Mouse (Mus musculus) ovary, postnatal 10 days (tissue): ENCODE data around the gene Arfgap3.
"Not testable (repeated sequence)": the region's sequence is repeated elsewhere in the genome, so short reads cannot be mapped to it uniquely, and the experiment has no call there.

Source experiments
- DNase-seq: peaks from one replicate; pipeline ENCODE4 v3.0.0; 2022; ENCODE audit warnings: low spot score

Gene Arfgap3

GRCm38 (mm10) chr15:83349954-83350711 lies at the start of gene Arfgap3:
Gene Arfgap3 (minus strand): TSS chr15:83350247.
- peak; percentile 90 for DNase-seq

DNA sequence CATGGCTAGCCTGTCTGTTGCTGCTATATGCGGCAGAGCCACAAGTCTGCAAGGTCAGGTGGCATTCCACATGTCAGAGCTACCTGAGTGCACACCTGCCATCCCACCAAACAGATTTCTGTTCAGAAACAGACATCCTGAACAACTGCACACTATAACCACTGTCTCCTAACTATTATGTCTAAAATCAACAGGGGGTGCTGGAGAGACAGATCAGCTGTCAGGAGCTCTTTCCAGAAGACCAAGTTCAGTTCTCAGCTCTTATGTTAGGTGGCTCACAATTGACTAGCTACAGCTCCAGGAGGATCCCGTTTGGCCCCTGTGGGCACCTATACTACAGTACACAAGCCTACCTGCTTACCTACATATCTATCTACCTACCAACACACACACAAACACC lies 42.7 kb upstream of the Arfgap3 start:
- no peak for DNase-seq

DNA sequence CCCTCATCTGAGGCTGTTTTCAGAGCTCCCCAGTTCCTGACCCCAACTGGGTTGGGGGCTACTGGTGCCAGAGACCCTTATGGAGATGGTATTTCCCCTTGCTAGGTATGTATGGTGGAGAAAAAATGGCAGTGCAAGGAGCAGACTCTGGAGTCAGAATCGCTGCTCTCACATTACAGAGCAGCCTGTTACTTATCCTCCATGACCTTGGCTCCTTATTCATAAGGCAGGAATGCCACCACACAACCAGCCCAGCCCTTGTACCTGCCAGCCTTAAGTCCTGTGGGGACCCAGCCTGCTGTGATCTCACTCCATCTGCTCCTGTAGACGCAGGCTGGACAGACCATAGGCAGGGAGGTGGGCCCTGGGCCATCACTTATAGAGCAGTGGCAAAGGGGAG lies 37.9 kb upstream of the Arfgap3 start:
- no peak for DNase-seq

- DNase-seq = no peak
Measured at GRCm38 (mm10) chr15:83383633-83384032, 33.6 kb upstream of the Arfgap3 start.

- no peak for DNase-seq
Measured at GRCm38 (mm10) chr15:83383136-83383535, 33.1 kb upstream of the Arfgap3 start.

GRCm38 (mm10) chr15:83382467-83382866 lies 32.4 kb upstream of the Arfgap3 start:
- no peak for DNase-seq

GRCm38 (mm10) chr15:83377153-83377552 lies 27.1 kb upstream of the Arfgap3 start:
- DNase-seq = no peak

GRCm38 (mm10) chr15:83375136-83375535 lies 25.1 kb upstream of the Arfgap3 start:
- peak; percentile 28 for DNase-seq

DNA sequence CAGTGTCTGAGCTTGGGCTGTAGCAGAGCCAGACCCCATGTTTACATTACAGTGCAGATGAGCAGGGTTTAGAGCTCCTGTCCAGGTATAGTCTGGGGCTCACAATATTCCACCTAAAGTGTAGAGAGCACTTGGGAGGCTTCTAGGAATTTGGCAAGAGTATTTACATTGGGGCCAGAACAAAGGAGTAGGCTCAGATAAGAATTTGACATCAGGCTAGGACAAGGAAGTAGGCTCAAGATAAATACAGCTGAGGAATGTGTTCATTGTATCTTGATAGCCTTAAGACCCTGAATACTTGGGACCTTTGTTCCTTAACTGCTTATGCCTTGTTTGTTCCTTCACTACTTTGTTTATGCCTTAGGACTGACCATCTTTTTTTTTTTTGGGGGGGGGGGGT lies 24.0 kb upstream of the Arfgap3 start:
- no peak for DNase-seq

GRCm38 (mm10) chr15:83368702-83369101 lies 18.7 kb upstream of the Arfgap3 start:
- DNase-seq = not testable (repeated sequence)

DNA sequence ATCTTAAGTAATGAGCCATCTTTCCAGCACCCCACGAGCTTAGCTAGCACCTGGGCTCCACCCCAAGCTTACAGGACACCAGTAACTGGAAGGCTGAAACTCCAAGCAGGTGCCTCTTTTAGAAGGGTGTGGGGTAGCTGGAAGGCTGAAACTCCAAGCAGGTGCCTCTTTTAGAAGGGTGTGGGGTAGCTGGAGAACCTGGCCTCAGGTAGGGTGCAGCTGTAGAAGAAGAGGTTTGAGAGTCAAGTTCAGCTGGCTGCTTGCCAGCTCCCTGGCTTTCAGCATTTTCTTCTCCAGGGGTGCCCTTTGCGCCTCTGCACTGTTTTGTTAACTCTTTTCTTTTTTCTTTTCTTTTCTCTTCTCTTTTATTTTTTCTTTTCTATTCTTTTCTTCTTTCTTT lies 18.2 kb upstream of the Arfgap3 start:
- DNase-seq = no peak

DNA sequence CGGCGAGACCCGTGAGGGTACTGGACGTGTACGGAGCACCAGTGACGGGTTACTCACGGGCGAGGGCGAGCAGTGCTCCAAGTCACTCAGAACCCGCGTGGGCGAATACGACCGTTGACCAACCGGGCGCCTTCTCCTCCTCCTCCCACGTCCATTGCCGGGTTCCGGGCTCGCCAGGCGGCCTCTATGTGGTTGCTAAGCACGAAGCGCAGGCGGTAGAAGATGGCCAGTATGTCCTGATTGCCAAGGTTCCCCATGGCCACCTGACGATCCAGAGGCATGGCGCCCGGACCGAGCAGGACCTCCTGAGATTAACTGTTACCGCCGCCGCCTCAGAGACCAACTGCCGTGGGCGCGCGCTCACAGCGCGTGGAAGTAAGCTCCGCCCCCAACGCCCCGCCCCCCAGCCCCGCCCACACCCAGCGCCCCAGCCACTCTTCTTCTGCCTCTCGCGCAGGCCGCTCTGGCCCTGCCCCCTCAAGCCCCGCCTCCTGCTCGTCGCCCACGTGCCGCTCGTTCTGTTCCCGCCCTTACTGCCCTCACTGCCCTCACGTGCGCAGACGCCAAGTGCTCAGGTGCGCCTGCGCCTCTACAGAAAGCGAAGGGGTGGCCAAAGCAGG lies 17.0 kb upstream of the Arfgap3 start:
- no peak for DNase-seq

GRCm38 (mm10) chr15:83365697-83366096 lies 15.7 kb upstream of the Arfgap3 start:
- no peak for DNase-seq

DNA sequence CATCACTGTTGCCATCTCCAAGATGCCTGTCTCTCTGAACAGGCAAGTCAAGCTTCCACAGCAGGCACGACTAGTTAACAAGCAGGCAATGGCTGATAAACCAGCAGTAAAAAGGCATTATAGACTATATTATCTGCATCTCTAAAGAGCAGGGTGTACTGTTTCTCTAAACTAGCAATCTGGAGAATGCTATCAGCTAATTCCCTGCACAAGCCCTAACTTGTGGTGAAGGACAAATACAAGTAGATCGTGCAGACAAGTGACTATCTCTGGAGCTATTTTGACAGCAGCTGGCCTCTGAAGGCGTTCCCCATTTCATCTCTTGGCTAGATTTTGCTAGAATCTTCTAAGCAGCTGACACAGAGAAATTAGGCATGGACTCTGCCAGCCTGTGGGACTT lies 14.1 kb upstream of the Arfgap3 start:
- no peak for DNase-seq

DNA sequence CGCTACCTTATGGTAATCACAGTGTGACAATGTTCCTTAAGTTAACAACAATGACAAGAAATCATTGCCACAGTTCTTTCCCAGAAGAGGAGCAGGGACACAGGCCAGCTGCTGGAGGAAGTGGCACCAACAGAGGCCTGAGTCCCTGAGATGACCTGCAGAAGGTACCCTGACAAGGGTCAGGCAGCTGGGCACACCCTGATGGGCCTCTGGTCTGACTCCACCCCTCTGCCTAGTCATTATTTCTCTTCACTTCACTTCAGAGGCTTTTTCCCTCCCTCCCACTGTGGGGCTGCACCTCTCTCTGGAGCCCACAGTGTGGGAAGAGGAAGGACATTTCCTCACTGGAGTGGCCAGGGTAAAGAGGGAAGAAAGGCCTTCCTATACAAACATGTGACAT lies 12.8 kb upstream of the Arfgap3 start:
- not testable (repeated sequence) for DNase-seq

DNA sequence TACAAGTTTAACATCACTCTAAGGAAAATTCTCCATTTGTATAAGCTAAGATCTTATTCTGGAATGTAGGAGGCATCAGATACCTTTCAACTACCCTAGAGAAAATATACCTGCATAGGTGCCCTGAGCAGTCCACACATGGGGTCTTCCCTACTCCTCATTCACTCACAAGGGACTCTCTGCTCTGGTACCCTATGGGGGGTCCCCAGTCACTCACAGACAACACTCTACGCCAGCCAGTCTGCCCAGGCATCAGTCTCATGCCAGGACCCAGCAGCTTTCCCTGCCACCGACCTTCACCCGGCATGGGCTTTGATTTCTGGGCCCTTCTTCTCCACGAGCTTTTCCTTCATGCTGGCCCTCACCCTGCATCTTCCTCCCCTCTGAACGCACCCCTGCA lies 10.9 kb upstream of the Arfgap3 start:
- DNase-seq = not testable (repeated sequence)

DNA sequence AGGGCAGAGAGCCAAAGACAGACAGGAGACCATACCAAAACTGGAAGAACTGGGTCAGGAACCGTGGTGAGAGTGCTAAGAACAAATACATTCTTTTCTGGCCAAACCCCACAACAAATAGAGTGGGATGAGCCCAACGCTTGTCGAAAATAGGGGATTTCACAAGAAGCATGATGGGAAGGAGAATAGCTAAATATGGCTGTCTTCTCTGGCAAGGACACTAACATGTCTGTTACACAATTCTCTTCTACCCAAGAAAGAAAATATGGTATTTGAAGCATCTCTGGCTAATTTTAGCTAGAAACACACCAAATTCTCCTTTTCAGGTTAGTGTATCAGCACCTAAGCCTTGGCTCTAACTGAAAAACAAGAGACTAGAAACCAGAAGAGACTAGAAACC lies 10.1 kb upstream of the Arfgap3 start:
- DNase-seq = no peak

- DNase-seq = no peak
Measured at GRCm38 (mm10) chr15:83358476-83358875, 8.4 kb upstream of the Arfgap3 start.

DNA sequence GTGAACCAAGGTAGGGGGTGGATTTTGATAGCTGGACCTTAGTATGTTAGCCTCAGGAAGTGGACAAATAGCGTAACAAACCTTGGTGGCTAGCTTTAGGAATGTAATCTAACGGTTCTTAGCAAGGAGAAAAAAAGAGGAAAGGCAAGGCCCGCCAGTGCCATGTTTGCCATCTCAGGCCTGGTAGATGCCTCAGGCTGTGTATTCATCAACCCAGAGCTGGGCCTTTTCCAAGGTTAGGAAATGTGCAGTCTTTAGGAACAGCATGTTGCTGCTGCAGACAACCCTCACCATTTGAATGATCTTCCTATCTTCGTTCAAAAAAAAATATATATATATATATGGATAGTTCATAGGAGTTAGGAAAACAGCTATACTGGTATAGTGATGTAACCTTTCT lies 1.5 kb upstream of the Arfgap3 start:
- no peak for DNase-seq

DNA sequence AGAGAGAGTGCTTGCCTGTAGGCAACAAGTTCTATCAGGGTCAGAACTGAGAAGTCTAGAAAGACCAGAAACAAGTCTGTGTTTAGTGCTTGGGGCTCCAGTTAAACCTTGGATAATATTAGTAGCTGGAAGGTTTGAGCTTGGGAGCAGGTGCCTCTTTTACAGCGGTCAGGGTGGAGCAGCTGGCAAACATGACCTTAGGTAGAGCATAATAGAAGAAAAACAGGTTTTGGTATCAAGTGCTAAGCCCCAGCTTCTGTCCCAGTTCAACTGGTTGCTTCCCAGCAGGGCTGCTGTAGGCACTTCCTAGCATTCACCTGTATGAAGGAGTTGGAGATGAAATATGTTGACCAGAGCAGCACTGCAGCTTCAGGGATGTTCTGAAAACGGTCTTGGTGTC lies 812 bp upstream of the Arfgap3 start:
- no peak for DNase-seq

DNA sequence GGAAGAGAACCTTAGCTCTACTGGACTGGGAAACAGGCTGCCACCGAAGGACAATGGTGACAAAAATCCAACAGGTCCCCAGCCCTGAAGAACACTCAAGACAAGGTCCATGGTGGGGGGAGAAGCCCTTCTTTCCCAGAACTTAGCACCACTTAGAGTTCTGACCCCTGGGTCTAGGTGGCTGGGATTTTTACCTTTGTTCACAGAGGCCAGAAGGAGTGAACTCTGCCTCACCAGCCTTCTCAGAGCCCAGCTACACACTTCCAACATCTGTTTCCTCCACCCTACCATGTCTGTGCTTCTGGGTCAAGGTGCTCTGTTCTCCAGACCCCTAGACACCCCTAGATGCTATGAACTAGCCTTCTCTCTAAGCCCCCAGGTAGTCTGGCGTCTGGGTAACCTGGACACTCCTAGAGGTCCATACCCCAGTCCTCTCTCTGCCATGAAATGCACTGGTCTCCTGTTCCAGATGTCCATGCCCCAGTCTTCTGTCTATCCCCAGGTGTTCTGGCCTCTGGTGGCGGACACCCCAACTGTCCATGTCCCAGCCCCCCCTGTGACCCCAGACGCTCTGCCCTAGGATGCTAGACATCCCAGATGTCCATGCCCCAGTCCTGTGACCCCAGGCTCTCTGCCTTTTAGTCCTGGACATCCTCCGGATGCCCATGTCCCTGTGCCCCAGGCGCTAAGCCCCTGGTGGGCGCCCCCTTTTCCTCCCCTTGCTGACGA lies 658 bp downstream of the Arfgap3 start:
- DNase-seq = no peak

DNA sequence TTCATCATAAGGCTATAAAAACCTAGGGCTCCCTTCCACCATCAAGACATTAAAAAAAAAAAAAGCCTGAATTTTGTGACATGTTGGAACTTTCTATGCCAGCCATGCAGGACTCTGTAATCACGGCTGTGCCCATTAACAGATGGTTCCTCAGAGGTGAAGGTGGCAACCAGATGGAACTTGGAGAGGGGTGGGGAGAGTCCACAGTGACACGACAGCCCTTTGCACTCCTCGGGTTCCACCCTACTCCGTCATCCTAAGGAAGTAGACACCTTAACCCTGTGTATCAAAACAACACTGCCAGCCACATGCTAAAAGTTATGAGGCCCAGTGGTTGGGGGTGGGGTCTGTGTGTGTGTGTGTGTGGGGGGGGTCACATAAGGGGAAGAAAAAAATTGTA lies 1.3 kb downstream of the Arfgap3 start:
- no peak for DNase-seq

DNA sequence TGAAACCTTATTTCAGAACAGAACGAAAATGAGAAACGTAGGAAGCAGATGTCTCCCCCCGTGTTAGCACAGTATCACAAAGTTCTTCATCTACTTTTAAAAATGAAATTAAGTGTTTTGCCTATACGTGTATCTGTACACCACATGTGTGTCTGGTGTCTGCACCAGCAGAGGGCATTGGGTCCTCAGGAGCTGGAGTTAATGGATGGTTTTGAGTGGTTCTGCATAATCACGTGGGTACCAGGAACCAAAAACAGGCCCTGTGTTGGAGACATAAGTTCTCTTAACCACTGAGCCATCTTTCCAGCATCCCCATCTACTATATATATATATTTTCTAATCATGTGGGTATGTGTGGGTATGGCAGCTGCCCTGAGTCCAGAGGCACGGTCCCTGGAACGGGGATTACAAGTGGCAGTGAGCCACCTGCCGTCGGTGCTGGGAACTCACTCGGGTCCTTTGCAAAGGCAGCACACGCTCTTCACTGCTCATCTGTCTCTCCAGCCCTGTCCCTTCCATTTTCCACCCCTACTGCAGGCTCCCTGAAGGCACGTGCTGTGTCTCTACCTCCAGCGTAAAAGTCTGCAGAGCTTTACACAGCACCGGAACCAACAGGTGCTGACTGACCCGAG lies 4.0 kb downstream of the Arfgap3 start:
- DNase-seq = no peak
